Mouse (Mus musculus) testis, postnatal 10 days (tissue): Measurements from ENCODE around the gene Camk2n1.
"Not testable (repeated sequence)": the region's sequence is repeated elsewhere in the genome, so short reads cannot be mapped to it uniquely, and the experiment has no call there.

Experiments used
- DNase-seq: peaks from one replicate; pipeline ENCODE4 v3.0.0; 2021; ENCODE audit warnings: low spot score

Camk2n1 gene

GRCm38 (mm10) chr4:138453753-138454570, at the start of gene Camk2n1:
TSS of gene Camk2n1 (plus strand) at chr4:138454314.
- DNase-seq = peak; percentile 74

- no peak for DNase-seq
These were observed 49.3 kb upstream of the Camk2n1 start for GRCm38 (mm10) chr4:138404806-138405205.

GRCm38 (mm10) chr4:138407479-138408194, 46.5 kb upstream of the Camk2n1 start:
- DNase-seq = no peak

- no peak for DNase-seq
These were observed 43.1 kb upstream of the Camk2n1 start for GRCm38 (mm10) chr4:138411011-138411410.

GRCm38 (mm10) chr4:138411504-138412121, 42.5 kb upstream of the Camk2n1 start:
- DNase-seq = no peak

GRCm38 (mm10) chr4:138414725-138415124, 39.4 kb upstream of the Camk2n1 start:
- no peak for DNase-seq

GRCm38 (mm10) chr4:138415991-138416390, 38.1 kb upstream of the Camk2n1 start:
- no peak for DNase-seq

- no peak for DNase-seq
These were observed 37.7 kb upstream of the Camk2n1 start for GRCm38 (mm10) chr4:138416414-138416813.

GRCm38 (mm10) chr4:138417882-138418281, 36.2 kb upstream of the Camk2n1 start:
- DNase-seq = no peak

- DNase-seq = no peak
These were observed 35.7 kb upstream of the Camk2n1 start for GRCm38 (mm10) chr4:138418340-138418957.

- no peak for DNase-seq
These were observed 29.1 kb upstream of the Camk2n1 start for GRCm38 (mm10) chr4:138425028-138425427.

- DNase-seq = not testable (repeated sequence)
These were observed 28.5 kb upstream of the Camk2n1 start for GRCm38 (mm10) chr4:138425604-138426003.

- peak; percentile 92 for DNase-seq
These were observed 27.1 kb upstream of the Camk2n1 start for GRCm38 (mm10) chr4:138426778-138427705.

GRCm38 (mm10) chr4:138429778-138430177, 24.3 kb upstream of the Camk2n1 start:
- DNase-seq = peak; percentile 73

GRCm38 (mm10) chr4:138431340-138431739, 22.8 kb upstream of the Camk2n1 start:
- no peak for DNase-seq

GRCm38 (mm10) chr4:138434347-138435316, 19.5 kb upstream of the Camk2n1 start, which contains the start of gene Mul1:
TSS of gene Mul1 (plus strand) at chr4:138434671.
- peak; percentile 98 for DNase-seq

GRCm38 (mm10) chr4:138440062-138440461, 14.1 kb upstream of the Camk2n1 start:
- DNase-seq = no peak

GRCm38 (mm10) chr4:138444941-138445340, 9.2 kb upstream of the Camk2n1 start:
- DNase-seq = no peak

- no peak for DNase-seq
These were observed 7.1 kb upstream of the Camk2n1 start for GRCm38 (mm10) chr4:138446981-138447380.

GRCm38 (mm10) chr4:138447387-138447786, 6.7 kb upstream of the Camk2n1 start:
- DNase-seq = peak; percentile 93
